Mouse (Mus musculus) stomach, embryonic 14.5 days (tissue): ENCODE results near the gene Cox6a1. TPM values are rescaled to one million over a fixed set of nuclear protein-coding genes. Genes with fewer than 3 reads are reported as not detected.
A peak's percentile ranks its signal among the peaks of the same experiment; 100 is the strongest.

Experiments
- ATAC-seq: fragments of 200-750 bp; cut with Nextera tagmentation; 2 replicates; pipeline ENCODE4 v1.8.0; 2017; ENCODE audit warnings: low read depth, moderate TSS enrichment; ENCODE audit not compliant: insufficient number of reproducible peaks, insufficient read depth, low FRiP score
- H3K27ac ChIP-seq: fragments of 300-500 bp; sonication (generic); 2 replicates; pipeline ENCODE4 v1.5.1; 2014; ENCODE audit warnings: mild to moderate bottlenecking, low read length, moderate library complexity, mixed read lengths
- H3K27me3 ChIP-seq: fragments of 300-500 bp; sonication (generic); 2 replicates; pipeline ENCODE4 v1.6.1; 2014; ENCODE audit warnings: low read length, control low read depth, mixed read lengths; ENCODE audit not compliant: control insufficient read depth, insufficient read depth
- H3K36me3 ChIP-seq: fragments of 300-500 bp; sonication (generic); 2 replicates; pipeline ENCODE4 v1.6.1; 2014; ENCODE audit warnings: mild to moderate bottlenecking, control low read depth, low read length, moderate library complexity, mixed read lengths; ENCODE audit not compliant: control insufficient read depth, insufficient read depth
- H3K4me1 ChIP-seq: fragments of 300-500 bp; sonication (generic); 2 replicates; pipeline ENCODE4 v1.6.1; 2014; ENCODE audit warnings: low read length, control low read depth, mixed read lengths; ENCODE audit not compliant: control insufficient read depth, insufficient read depth
- H3K4me2 ChIP-seq: fragments of 300-500 bp; sonication (generic); replicated peaks from 2 replicates; pipeline ENCODE4 v1.6.1; 2014; ENCODE audit warnings: low read depth, low read length, control low read depth
- H3K4me3 ChIP-seq: fragments of 300-500 bp; sonication (generic); 2 replicates; pipeline ENCODE4 v1.5.1; 2014; ENCODE audit warnings: low read depth, low read length, control low read depth
- H3K9ac ChIP-seq: fragments of 300-500 bp; sonication (generic); replicated peaks from 2 replicates; pipeline ENCODE4 v1.6.1; 2014; ENCODE audit warnings: low read depth, mild to moderate bottlenecking, control low read depth, low read length, moderate library complexity, mixed read lengths
- H3K9me3 ChIP-seq: fragments of 300-500 bp; sonication (generic); 2 replicates; pipeline ENCODE4 v1.6.1; 2016; ENCODE audit warnings: low read depth, low read length, control low read depth; ENCODE audit not compliant: control insufficient read depth
- WGBS: fragments of 180-500 bp; shearing (Covaris S2); extraction: QIAGEN DNeasy Blood & Tissue Kit; methylation state at CpG from one replicate; pipeline ENCODE4 v1.1.7; 2014; 5-methylcytosine and 5-hydroxymethylcytosine counted together
- polyA plus RNA-seq: library from polyadenylated mRNA; unstranded; fragments of >200 nt; fragmentation: Nextera tagmentation; extraction: Ambion mirVana; gene quantifications from 2 replicates; pipeline ENCODE4 v1.2.1, GENCODE M21; 2014

Cox6a1 gene
- polyA plus RNA-seq, 1 experiment from 2014 or later: 932 TPM

- peak overlapping the region; percentile 84 for H3K9ac ChIP-seq
- 21% methylated on average over 7 of the region's 7 CpGs for WGBS
- H3K4me1 ChIP-seq: peaks cover 11% of the 10 kb centered on the region
- H3K27me3 ChIP-seq: no peaks in the 10 kb centered on the region
- H3K4me3 ChIP-seq: peak overlapping the region; percentile 75
- H3K9me3 ChIP-seq: no peaks in the 10 kb centered on the region
- no peak for ATAC-seq
- H3K27ac ChIP-seq: no peak overlapping the region
- H3K36me3 ChIP-seq: peaks cover 30% of the 10 kb centered on the region
- H3K4me2 ChIP-seq: peak overlapping the region; percentile 67
Observed at GRCm38 (mm10) chr5:115340007-115340406, 8.8 kb downstream of the Cox6a1 start.

- Histone ChIP-seq H3K4me1 (peaks cover 11% of the 10 kb centered on the region), H3K36me3 (peaks cover 64% of the 10 kb centered on the region), H3K9me3 (no peaks in the 10 kb centered on the region), H3K27ac (no peak overlapping the region), H3K4me3 (no peak overlapping the region), H3K4me2 (no peak overlapping the region), H3K9ac (no peak overlapping the region), H3K27me3 (no peaks in the 10 kb centered on the region)
- ATAC-seq: peak; percentile 65; the same call in 1 of the 2 replicates
- WGBS: 87% methylated on average over 3 of the region's 3 CpGs
Observed at GRCm38 (mm10) chr5:115333626-115334025, 15.2 kb downstream of the Cox6a1 start.

GRCm38 (mm10) chr5:115330955-115331354 lies 17.8 kb downstream of the Cox6a1 start:
- H3K9me3 ChIP-seq: no peaks in the 10 kb centered on the region
- H3K4me2 ChIP-seq: no peak overlapping the region
- WGBS: 85% methylated on average over 9 of the region's 9 CpGs
- no peak overlapping the region for H3K4me3 ChIP-seq
- no peaks in the 10 kb centered on the region for H3K27me3 ChIP-seq
- H3K36me3 ChIP-seq: peaks cover 58% of the 10 kb centered on the region
- ATAC-seq: no peak
- H3K27ac ChIP-seq: no peak overlapping the region
- H3K4me1 ChIP-seq: peaks cover 19% of the 10 kb centered on the region
- H3K9ac ChIP-seq: no peak overlapping the region

GRCm38 (mm10) chr5:115327610-115328548 lies 20.9 kb downstream of the Cox6a1 start:
- 0 out of 2 replicates have a peak, but pooled peaks have one; percentile 25 for ATAC-seq
- Histone ChIP-seq H3K9ac (peak overlapping the region; percentile 85), H3K4me1 (peaks cover 23% of the 10 kb centered on the region), H3K36me3 (peaks cover 32% of the 10 kb centered on the region), H3K4me2 (peak overlapping the region; percentile 48), H3K27me3 (no peaks in the 10 kb centered on the region), H3K27ac (peak overlapping the region; percentile 85; the same call in 1 of the 2 replicates), H3K9me3 (no peaks in the 10 kb centered on the region), H3K4me3 (peak overlapping the region; percentile 95)
- 1% methylated on average over 55 of the region's 55 CpGs for WGBS

GRCm38 (mm10) chr5:115326875-115327609 lies 21.7 kb downstream of the Cox6a1 start, which contains the start of gene Srsf9:
Gene Srsf9, plus strand, starts transcription at chr5:115327177.
- Histone ChIP-seq H3K4me2 (peak within 1 kb of the TSS; percentile 72), H3K36me3 (peaks cover 24% of the 10 kb centered on the region; the same call in 1 of the 2 replicates), H3K4me3 (peak within 1 kb of the TSS; percentile 95), H3K9me3 (no peaks in the 10 kb centered on the region), H3K27me3 (no peaks in the 10 kb centered on the region), H3K4me1 (peaks cover 23% of the 10 kb centered on the region), H3K27ac (peak within 1 kb of the TSS; percentile 85), H3K9ac (peak within 1 kb of the TSS; percentile 85)
- ATAC-seq: peak; percentile 92
- under 1% methylated on average over 91 of the region's 97 CpGs for WGBS

- WGBS: 21% methylated on average over 11 of the region's 11 CpGs
- H3K9me3 ChIP-seq: no peaks in the 10 kb centered on the region
- H3K4me3 ChIP-seq: peak overlapping the region; percentile 95
- ATAC-seq: peak; percentile 50
- peak overlapping the region; percentile 29; the same call in 1 of the 2 replicates for H3K27ac ChIP-seq
- peak overlapping the region; percentile 65 for H3K9ac ChIP-seq
- peaks cover 23% of the 10 kb centered on the region for H3K4me1 ChIP-seq
- H3K36me3 ChIP-seq: peaks cover 19% of the 10 kb centered on the region; the same call in 1 of the 2 replicates
- peak overlapping the region; percentile 72 for H3K4me2 ChIP-seq
- H3K27me3 ChIP-seq: no peaks in the 10 kb centered on the region
Observed at GRCm38 (mm10) chr5:115326256-115326831, 22.4 kb downstream of the Cox6a1 start.

GRCm38 (mm10) chr5:115319004-115319940 lies 29.5 kb downstream of the Cox6a1 start:
- H3K4me2 ChIP-seq: peak overlapping the region; percentile 69
- no peaks in the 10 kb centered on the region for H3K9me3 ChIP-seq
- 0 out of 2 replicates have a peak overlapping the region, but pooled peaks have one; percentile 14 for H3K9ac ChIP-seq
- H3K4me3 ChIP-seq: peak overlapping the region; percentile 27
- H3K27ac ChIP-seq: peak overlapping the region; percentile 84
- H3K27me3 ChIP-seq: no peaks in the 10 kb centered on the region
- WGBS: under 1% methylated on average over 22 of the region's 22 CpGs
- ATAC-seq: peak; percentile 73; the same call in 1 of the 2 replicates
- no peaks in the 10 kb centered on the region for H3K36me3 ChIP-seq
- peaks cover 25% of the 10 kb centered on the region for H3K4me1 ChIP-seq
